Mouse (Mus musculus) testis, adult 2 months (tissue): ENCODE data around the gene Scgb1a1.

Source experiments
- CTCF ChIP-seq: fragments of 200-500 bp; IDR thresholded peaks from 2 replicates; pipeline ENCODE4 v1.5.1; 2012; ENCODE audit warnings: low read depth, mild to moderate bottlenecking, inconsistent platforms, low read length, moderate library complexity; ENCODE audit not compliant: control insufficient read depth, insufficient read depth, insufficient replicate concordance
- POLR2A ChIP-seq: fragments of 200-500 bp; IDR thresholded peaks from 2 replicates; pipeline ENCODE4 v1.6.1; 2012; ENCODE audit warnings: low read depth, mild to moderate bottlenecking, inconsistent platforms, low read length, moderate library complexity; ENCODE audit not compliant: control insufficient read depth

- TF ChIP-seq POLR2A (no peak), CTCF (no peak)
Observed at GRCm38 (mm10) chr19:9090191-9090590, 2.4 kb upstream of the Scgb1a1 start.
